Mouse (Mus musculus) MEL (cell line): ENCODE results near the gene Gm45623. TPM values are rescaled to one million over a fixed set of nuclear protein-coding genes. Genes with fewer than 3 reads are reported as not detected.

ENCODE experiments used
- DNase-seq: peaks from one replicate; pipeline ENCODE4 v3.0.0; 2011; ENCODE audit warnings: low read depth, low spot score
- H3K27ac ChIP-seq: 2 replicates; pipeline ENCODE4 v1.5.1; 2012; ENCODE audit warnings: low read depth, mild to moderate bottlenecking, control low read depth, low read length, moderate library complexity; ENCODE audit not compliant: control insufficient read depth
- H3K27me3 ChIP-seq, 2 experiments: fragments of 150-350 bp in 1 of 2; sonication (generic) in 1 of 2; 2 replicates each; pipeline ENCODE4 v1.6.1; 2012; ENCODE audit warnings: low read length in 2 of 2, mild to moderate bottlenecking in 2 of 2, improper control_type of control experiment in 1 of 2, moderate library complexity in 1 of 2; ENCODE audit not compliant: insufficient read depth in 2 of 2, control insufficient read depth in 1 of 2
- H3K36me3 ChIP-seq, 2 experiments: 2 replicates each; pipeline ENCODE4 v1.6.1; 2012 to 2014; ENCODE audit warnings: low read length in 2 of 2, improper control_type of control experiment in 1 of 2, inconsistent platforms in 1 of 2, mild to moderate bottlenecking in 1 of 2; ENCODE audit not compliant: insufficient read depth in 2 of 2, control insufficient read depth in 1 of 2
- H3K4me1 ChIP-seq, 2 experiments: fragments of 150-350 bp in 1 of 2; sonication (generic) in 1 of 2; 2 replicates each; pipeline ENCODE4 v1.6.1; 2012; ENCODE audit warnings: low read length in 2 of 2, improper control_type of control experiment in 1 of 2, mild to moderate bottlenecking in 1 of 2; ENCODE audit not compliant: insufficient read depth in 2 of 2, control insufficient read depth in 1 of 2
- H3K4me3 ChIP-seq, 2 experiments: fragments of 150-350 bp in 1 of 2; sonication (generic) in 1 of 2; 2 replicates each; pipeline ENCODE4 v1.5.1; 2012; ENCODE audit warnings: low read depth in 2 of 2, low read length in 2 of 2, mild to moderate bottlenecking in 2 of 2, moderate library complexity in 2 of 2, control low read depth in 1 of 2, improper control_type of control experiment in 1 of 2; ENCODE audit not compliant: control insufficient read depth in 1 of 2, insufficient read depth in 1 of 2
- H3K79me2 ChIP-seq: 2 replicates; pipeline ENCODE4 v1.6.1; 2012; ENCODE audit warnings: mild to moderate bottlenecking, low read length, moderate library complexity; ENCODE audit not compliant: control insufficient read depth, poor library complexity, insufficient read depth
- H3K9ac ChIP-seq: 2 replicates; pipeline ENCODE4 v1.6.1; 2012; ENCODE audit warnings: low read depth, mild to moderate bottlenecking, control low read depth, low read length, moderate library complexity; ENCODE audit not compliant: control insufficient read depth, poor library complexity, severe bottlenecking
- H3K9me3 ChIP-seq: fragments of 150-350 bp; sonication (generic); replicated peaks from 2 replicates; pipeline ENCODE4 v1.6.1; 2012; ENCODE audit warnings: mild to moderate bottlenecking, low read length, improper control_type of control experiment, moderate library complexity; ENCODE audit not compliant: insufficient read depth
- CTCF ChIP-seq, 3 experiments: IDR thresholded peaks in 2 of 3; conservative IDR thresholded peaks in 1 of 3; 2 replicates each; pipeline ENCODE4 v1.5.1; 2011 to 2012; ENCODE audit warnings: low read length in 3 of 3, low read depth in 2 of 3, mild to moderate bottlenecking in 2 of 3, improper control_type of control experiment in 1 of 3, inconsistent platforms in 1 of 3, mixed read lengths in 1 of 3, moderate library complexity in 1 of 3; ENCODE audit not compliant: control insufficient read depth in 1 of 3, insufficient read depth in 1 of 3, poor library complexity in 1 of 3, severe bottlenecking in 1 of 3
- E2F4 ChIP-seq: IDR thresholded peaks from 2 replicates; pipeline ENCODE4 v1.6.1; 2011; ENCODE audit warnings: low read depth, low read length, improper control_type of control experiment, borderline replicate concordance
- ETS1 ChIP-seq: IDR thresholded peaks from 2 replicates; pipeline ENCODE4 v1.6.1; 2012; ENCODE audit warnings: low read depth, mild to moderate bottlenecking, inconsistent platforms, low read length, improper control_type of control experiment, moderate library complexity
- GABPA ChIP-seq: IDR thresholded peaks from 2 replicates; pipeline ENCODE4 v1.6.1; 2012; ENCODE audit warnings: low read depth, mild to moderate bottlenecking, inconsistent platforms, low read length, improper control_type of control experiment, moderate library complexity
- GATA1 ChIP-seq: IDR thresholded peaks from 2 replicates; pipeline ENCODE4 v1.6.1; 2011; ENCODE audit warnings: low read depth, low read length, improper control_type of control experiment
- JUND ChIP-seq: IDR thresholded peaks from 2 replicates; pipeline ENCODE4 v1.6.1; 2011; ENCODE audit warnings: low read depth, mild to moderate bottlenecking, improper control_type of control experiment, low read length
- KAT2A ChIP-seq: conservative IDR thresholded peaks from 2 replicates; pipeline ENCODE4 v1.6.1; 2012; ENCODE audit warnings: low read depth, low read length, improper control_type of control experiment, inconsistent platforms
- MAFK ChIP-seq: IDR thresholded peaks from 2 replicates; pipeline ENCODE4 v1.6.1; 2011; ENCODE audit warnings: low read depth, mild to moderate bottlenecking, low read length, improper control_type of control experiment, borderline replicate concordance
- MAX ChIP-seq: IDR thresholded peaks from 2 replicates; pipeline ENCODE4 v1.6.1; 2011; ENCODE audit warnings: low read length, improper control_type of control experiment
- MAZ ChIP-seq: IDR thresholded peaks from 2 replicates; pipeline ENCODE4 v1.6.1; 2012; ENCODE audit warnings: low read depth, mild to moderate bottlenecking, inconsistent platforms, low read length, improper control_type of control experiment
- MEF2A ChIP-seq: IDR thresholded peaks from 2 replicates; pipeline ENCODE4 v1.6.1; 2014; ENCODE audit warnings: low read depth, mild to moderate bottlenecking, inconsistent platforms, low read length, improper control_type of control experiment; ENCODE audit not compliant: poor library complexity, insufficient replicate concordance, severe bottlenecking; ENCODE audit errors: extremely low read depth
- MXI1 ChIP-seq: IDR thresholded peaks from 2 replicates; pipeline ENCODE4 v1.6.1; 2011; ENCODE audit warnings: mild to moderate bottlenecking, low read depth, low read length, improper control_type of control experiment
- MYB ChIP-seq: IDR thresholded peaks from 2 replicates; pipeline ENCODE4 v1.6.1; 2011; ENCODE audit warnings: mild to moderate bottlenecking, low read depth, low read length, improper control_type of control experiment
- MYC ChIP-seq: IDR thresholded peaks from 2 replicates; pipeline ENCODE4 v1.6.1; 2011; ENCODE audit warnings: low read depth, mild to moderate bottlenecking, low read length, improper control_type of control experiment, moderate library complexity
- NELFE ChIP-seq: IDR thresholded peaks from 2 replicates; pipeline ENCODE4 v1.6.1; 2011; ENCODE audit warnings: low read depth, low read length, improper control_type of control experiment
- POLR2A ChIP-seq, 2 experiments: IDR thresholded peaks; 2 replicates each; pipeline ENCODE4 v1.6.1; 2011 to 2012; ENCODE audit warnings: low read length in 2 of 2, mild to moderate bottlenecking in 2 of 2, control low read depth in 1 of 2, improper control_type of control experiment in 1 of 2, low read depth in 1 of 2, moderate library complexity in 1 of 2; ENCODE audit not compliant: control insufficient read depth in 1 of 2, insufficient read depth in 1 of 2, poor library complexity in 1 of 2
- POLR2AphosphoS5 ChIP-seq: IDR thresholded peaks from 2 replicates; pipeline ENCODE4 v1.6.1; 2012; ENCODE audit warnings: low read depth, borderline replicate concordance, mild to moderate bottlenecking, inconsistent platforms, low read length, moderate library complexity, mixed read lengths
- RAD21 ChIP-seq: IDR thresholded peaks from 2 replicates; pipeline ENCODE4 v1.6.1; 2011; ENCODE audit warnings: mild to moderate bottlenecking, low read depth, low read length, improper control_type of control experiment
- RCOR1 ChIP-seq: IDR thresholded peaks from 2 replicates; pipeline ENCODE4 v1.6.1; 2012; ENCODE audit warnings: low read depth, mild to moderate bottlenecking, inconsistent platforms, low read length, improper control_type of control experiment
- SMC3 ChIP-seq: IDR thresholded peaks from 2 replicates; pipeline ENCODE4 v1.6.1; 2011; ENCODE audit warnings: low read depth, low read length, improper control_type of control experiment
- TAL1 ChIP-seq: IDR thresholded peaks from 2 replicates; pipeline ENCODE4 v1.6.1; 2012; ENCODE audit warnings: mild to moderate bottlenecking, inconsistent platforms, low read length, moderate library complexity, mixed read lengths
- TCF12 ChIP-seq: IDR thresholded peaks from 2 replicates; pipeline ENCODE4 v1.6.1; 2014; ENCODE audit warnings: low read depth, mild to moderate bottlenecking, inconsistent platforms, low read length, improper control_type of control experiment, moderate library complexity
- USF2 ChIP-seq, 2 experiments: IDR thresholded peaks; 2 replicates each; pipeline ENCODE4 v1.6.1; 2011 to 2012; ENCODE audit warnings: improper control_type of control experiment in 2 of 2, low read length in 2 of 2, borderline replicate concordance in 1 of 2, inconsistent platforms in 1 of 2, low read depth in 1 of 2, mild to moderate bottlenecking in 1 of 2; ENCODE audit not compliant: insufficient read depth in 1 of 2
- ZC3H11A ChIP-seq: IDR thresholded peaks from 2 replicates; pipeline ENCODE4 v1.6.1; 2012; ENCODE audit warnings: low read depth, mild to moderate bottlenecking, inconsistent platforms, low read length, improper control_type of control experiment
- ZKSCAN1 ChIP-seq: IDR thresholded peaks from 2 replicates; pipeline ENCODE4 v1.6.1; 2012; ENCODE audit warnings: low read depth, mild to moderate bottlenecking, inconsistent platforms, low read length, improper control_type of control experiment, moderate library complexity
- ZNF384 ChIP-seq: IDR thresholded peaks from 2 replicates; pipeline ENCODE4 v1.6.1; 2012; ENCODE audit warnings: low read depth, mild to moderate bottlenecking, inconsistent platforms, low read length, improper control_type of control experiment
- polyA plus RNA-seq, 2 experiments: library from polyadenylated mRNA; stranded (reverse) in 1 of 2; unstranded in 1 of 2; fragments of >175 nt in 1 of 2; fragments of >200 nt in 1 of 2; gene quantifications; 2 replicates each; pipeline versions ENCODE4 v1.2.1 to v1.2.4; 2012; ENCODE audit warnings: low replicate concordance in 2 of 2, low read depth in 1 of 2; ENCODE audit not compliant: insufficient read length in 2 of 2, insufficient read depth in 1 of 2, missing spikeins in 1 of 2
- total RNA-seq: library from RNA; depleted of rRNA; stranded (reverse); fragments of 300-350 nt; gene quantifications from 2 replicates; pipeline ENCODE4 v1.2.3, GENCODE M21; 2012

Gm45623 gene
- total and polyA plus RNA-seq, 3 experiments: not detected

GRCm38 (mm10) chr13:56765284-56766032 lies 11.8 kb upstream of the Gm45623 start:
- no peak for TF ChIP-seq SMC3
- TF ChIP-seq GABPA: no peak
- no peak for TF ChIP-seq POLR2A (IDR thresholded peaks at IDR 0.05; ENCODE audit: control insufficient read depth in 1 of 2, insufficient read depth in 1 of 2, low read depth in 1 of 2, low read length in 2 of 2, poor library complexity in 1 of 2)
- TF ChIP-seq ZKSCAN1: no peak
- TF ChIP-seq CTCF (IDR thresholded peaks at IDR 0.05 in 2 of 3, conservative IDR thresholded peaks at IDR 0.05 in 1 of 3; ENCODE audit: control insufficient read depth in 1 of 3, insufficient read depth in 1 of 3, low read depth in 2 of 3, low read length in 3 of 3, poor library complexity in 1 of 3, severe bottlenecking in 1 of 3): no peak
- no peak for TF ChIP-seq JUND
- no peak for TF ChIP-seq ETS1
- no peak for TF ChIP-seq ZNF384
- no peak for TF ChIP-seq MXI1
- no peak for TF ChIP-seq KAT2A
- TF ChIP-seq TAL1: no peak
- no peak for TF ChIP-seq POLR2AphosphoS5
- TF ChIP-seq RAD21: no peak
- no peak for TF ChIP-seq RCOR1
- no peak for TF ChIP-seq GATA1
- no peak for TF ChIP-seq ZC3H11A
- TF ChIP-seq USF2 (IDR thresholded peaks at IDR 0.05; ENCODE audit: borderline replicate concordance in 1 of 2, insufficient read depth in 1 of 2, low read depth in 1 of 2, low read length in 2 of 2): no peak
- TF ChIP-seq NELFE: no peak
- no peak overlapping the region for H3K4me3 ChIP-seq
- H3K9me3 ChIP-seq: no peaks in the 10 kb centered on the region
- no peak overlapping the region for H3K9ac ChIP-seq
- no peak overlapping the region for H3K27ac ChIP-seq
- no peaks in the 10 kb centered on the region for H3K4me1 ChIP-seq
- DNase-seq: no peak
- no peaks in the 10 kb centered on the region for H3K27me3 ChIP-seq
- H3K79me2 ChIP-seq: no peaks in the 10 kb centered on the region
- no peaks in the 10 kb centered on the region for H3K36me3 ChIP-seq

GRCm38 (mm10) chr13:56762446-56763229 lies 9.0 kb upstream of the Gm45623 start:
- TF ChIP-seq MAZ (no peak), KAT2A (no peak), TAL1 (no peak), TCF12 (no peak), MEF2A (no peak), MYC (no peak), E2F4 (no peak), ZNF384 (no peak), MAX (no peak), USF2 (IDR thresholded peaks at IDR 0.05; ENCODE audit: borderline replicate concordance in 1 of 2, insufficient read depth in 1 of 2, low read depth in 1 of 2, low read length in 2 of 2) (no peak), MYB (no peak), MAFK (no peak)
- no peaks in the 10 kb centered on the region for H3K27me3 ChIP-seq

More at GRCm38 (mm10) chr13:56762446-56763229, 9.0 kb upstream of the Gm45623 start:
- no peak overlapping the region for H3K4me3 ChIP-seq
- H3K27ac ChIP-seq: no peak overlapping the region
- H3K79me2 ChIP-seq: no peaks in the 10 kb centered on the region
- no peaks in the 10 kb centered on the region for H3K36me3 ChIP-seq
- no peak for DNase-seq
- H3K9me3 ChIP-seq: no peaks in the 10 kb centered on the region
- H3K9ac ChIP-seq: no peak overlapping the region
- H3K4me1 ChIP-seq: no peaks in the 10 kb centered on the region
